Mouse (Mus musculus): ENCODE data around the gene Gm8947. TPM values are rescaled to one million over a fixed set of nuclear protein-coding genes. Genes with fewer than 3 reads are reported as not detected.
"Not testable (repeated sequence)": the region's sequence is repeated elsewhere in the genome, so short reads cannot be mapped to it uniquely, and the experiment has no call there.

Gm8947 gene
- polyA plus RNA-seq, 2 experiments: 0.92 to 1.2 TPM

- Histone ChIP-seq H3K9ac (replicated peaks) (no peak overlapping the region), H3K27me3 (ENCODE audit: control insufficient read depth, insufficient read depth, low read length) (no peaks in the 10 kb centered on the region), H3K4me3 (ENCODE audit: insufficient read depth in 1 of 2, low read depth in 2 of 2, low read length in 2 of 2) (no peak overlapping the region), H3K27ac (no peak overlapping the region), H3K4me2 (ENCODE audit: low read depth) (no peak overlapping the region), H3K9me3 (ENCODE audit: control insufficient read depth, low read length) (no peaks in the 10 kb centered on the region), H3K36me3 (replicated peaks; ENCODE audit: control insufficient read depth, insufficient read depth, low read depth) (no peaks in the 10 kb centered on the region), H3K4me1 (replicated peaks; ENCODE audit: control insufficient read depth in 2 of 2, insufficient read depth in 2 of 2, low read length in 1 of 2) (peaks cover 2% of the 10 kb centered on the region in 2 experiments; a peak in 1 of 4 replicates)
- ATAC-seq (ENCODE audit: insufficient read depth) (no peak), DNase-seq (ENCODE audit: low read depth in 3 of 3, low spot score in 3 of 3) (no peak)
- WGBS (ENCODE audit: insufficient replicate concordance): 71% methylated on average over 4 of the region's 4 CpGs
- TF ChIP-seq EP300 (IDR thresholded peaks at IDR 0.05; ENCODE audit: low read depth): no peak
- TF ChIP-seq CTCF (IDR thresholded peaks at IDR 0.05; ENCODE audit: low read depth): no peak
Measured at GRCm38 (mm10) chr1:151188469-151188868, 3.7 kb upstream of the Gm8947 start.

GRCm38 (mm10) chr1:151192739-151193138 is 563 bp downstream of the Gm8947 start:
- not testable (repeated sequence) for H3K9me3 ChIP-seq (ENCODE audit: control insufficient read depth, low read length); ATAC-seq (ENCODE audit: insufficient read depth); H3K4me1 ChIP-seq (replicated peaks; ENCODE audit: control insufficient read depth in 2 of 2, insufficient read depth in 2 of 2, low read length in 1 of 2); H3K27ac ChIP-seq; H3K4me2 ChIP-seq (ENCODE audit: low read depth); DNase-seq (ENCODE audit: low read depth in 3 of 3, low spot score in 3 of 3); H3K4me3 ChIP-seq (ENCODE audit: insufficient read depth in 1 of 2, low read depth in 2 of 2, low read length in 2 of 2); H3K36me3 ChIP-seq (replicated peaks; ENCODE audit: control insufficient read depth, insufficient read depth, low read depth); H3K9ac ChIP-seq (replicated peaks); H3K27me3 ChIP-seq (ENCODE audit: control insufficient read depth, insufficient read depth, low read length)
- 88% methylated on average over 14 of the region's 15 CpGs for WGBS (ENCODE audit: insufficient replicate concordance)

- H3K4me3 ChIP-seq (ENCODE audit: insufficient read depth in 1 of 2, low read depth in 2 of 2, low read length in 2 of 2): not testable (repeated sequence)
Measured at GRCm38 (mm10) chr1:151195986-151196385, 3.8 kb downstream of the Gm8947 start.

GRCm38 (mm10) chr1:151196690-151197089 is 4.5 kb downstream of the Gm8947 start:
- ATAC-seq (ENCODE audit: insufficient read depth); H3K4me2 ChIP-seq (ENCODE audit: low read depth); H3K9ac ChIP-seq (replicated peaks); H3K27me3 ChIP-seq (ENCODE audit: control insufficient read depth, insufficient read depth, low read length); H3K27ac ChIP-seq; H3K4me1 ChIP-seq (replicated peaks; ENCODE audit: control insufficient read depth in 2 of 2, insufficient read depth in 2 of 2, low read length in 1 of 2); H3K36me3 ChIP-seq (replicated peaks; ENCODE audit: control insufficient read depth, insufficient read depth, low read depth); H3K4me3 ChIP-seq (ENCODE audit: insufficient read depth in 1 of 2, low read depth in 2 of 2, low read length in 2 of 2); H3K9me3 ChIP-seq (ENCODE audit: control insufficient read depth, low read length); DNase-seq (ENCODE audit: low read depth in 3 of 3, low spot score in 3 of 3): not testable (repeated sequence)
- 46% methylated on average over 3 of the region's 3 CpGs for whole genome bisulfite sequencing (ENCODE audit: insufficient replicate concordance)

More at GRCm38 (mm10) chr1:151195986-151196385, 3.8 kb downstream of the Gm8947 start:
- not testable (repeated sequence) for H3K9me3 ChIP-seq (ENCODE audit: control insufficient read depth, low read length); ATAC-seq (ENCODE audit: insufficient read depth); H3K4me2 ChIP-seq (ENCODE audit: low read depth); H3K27ac ChIP-seq; H3K36me3 ChIP-seq (replicated peaks; ENCODE audit: control insufficient read depth, insufficient read depth, low read depth); H3K27me3 ChIP-seq (ENCODE audit: control insufficient read depth, insufficient read depth, low read length); H3K9ac ChIP-seq (replicated peaks); H3K4me1 ChIP-seq (replicated peaks; ENCODE audit: control insufficient read depth in 2 of 2, insufficient read depth in 2 of 2, low read length in 1 of 2); DNase-seq (ENCODE audit: low read depth in 3 of 3, low spot score in 3 of 3)
- whole genome bisulfite sequencing (ENCODE audit: insufficient replicate concordance): 68% methylated on average over 4 of the region's 4 CpGs

- not testable (repeated sequence) for H3K4me2 ChIP-seq (ENCODE audit: low read depth); H3K4me3 ChIP-seq (ENCODE audit: insufficient read depth in 1 of 2, low read depth in 2 of 2, low read length in 2 of 2); H3K9me3 ChIP-seq (ENCODE audit: control insufficient read depth, low read length); H3K9ac ChIP-seq (replicated peaks); H3K27ac ChIP-seq; H3K4me1 ChIP-seq (replicated peaks; ENCODE audit: control insufficient read depth in 2 of 2, insufficient read depth in 2 of 2, low read length in 1 of 2); H3K27me3 ChIP-seq (ENCODE audit: control insufficient read depth, insufficient read depth, low read length); H3K36me3 ChIP-seq (replicated peaks; ENCODE audit: control insufficient read depth, insufficient read depth, low read depth)
- DNase-seq (ENCODE audit: low read depth in 3 of 3, low spot score in 3 of 3) (peak in 1 of 3 experiments; percentile 76), ATAC-seq (ENCODE audit: insufficient read depth) (peak; percentile 60; the same call in 1 of the 2 replicates)
- WGBS (ENCODE audit: insufficient replicate concordance): 15% methylated on average over 2 of the region's 4 CpGs
Measured at GRCm38 (mm10) chr1:151198120-151198519, 5.9 kb downstream of the Gm8947 start, which contains the start of gene Gm47995. Gene Gm47995 (plus strand): TSS chr1:151198448.

GRCm38 (mm10) chr1:151200620-151201019 is 8.4 kb downstream of the Gm8947 start:
- H3K36me3 ChIP-seq (replicated peaks; ENCODE audit: control insufficient read depth, insufficient read depth, low read depth); H3K4me3 ChIP-seq (ENCODE audit: insufficient read depth in 1 of 2, low read depth in 2 of 2, low read length in 2 of 2); H3K9ac ChIP-seq (replicated peaks); H3K4me2 ChIP-seq (ENCODE audit: low read depth); ATAC-seq (ENCODE audit: insufficient read depth); H3K4me1 ChIP-seq (replicated peaks; ENCODE audit: control insufficient read depth in 2 of 2, insufficient read depth in 2 of 2, low read length in 1 of 2); H3K9me3 ChIP-seq (ENCODE audit: control insufficient read depth, low read length); H3K27ac ChIP-seq; H3K27me3 ChIP-seq (ENCODE audit: control insufficient read depth, insufficient read depth, low read length); DNase-seq (ENCODE audit: low read depth in 3 of 3, low spot score in 3 of 3): not testable (repeated sequence)

GRCm38 (mm10) chr1:151202771-151203170 is 10.6 kb downstream of the Gm8947 start:
- not testable (repeated sequence) for H3K4me3 ChIP-seq (ENCODE audit: insufficient read depth in 1 of 2, low read depth in 2 of 2, low read length in 2 of 2); H3K4me1 ChIP-seq (replicated peaks; ENCODE audit: control insufficient read depth in 2 of 2, insufficient read depth in 2 of 2, low read length in 1 of 2); H3K9ac ChIP-seq (replicated peaks); H3K36me3 ChIP-seq (replicated peaks; ENCODE audit: control insufficient read depth, insufficient read depth, low read depth); H3K4me2 ChIP-seq (ENCODE audit: low read depth); H3K27ac ChIP-seq; DNase-seq (ENCODE audit: low read depth in 3 of 3, low spot score in 3 of 3); H3K27me3 ChIP-seq (ENCODE audit: control insufficient read depth, insufficient read depth, low read length); H3K9me3 ChIP-seq (ENCODE audit: control insufficient read depth, low read length)
- ATAC-seq (ENCODE audit: insufficient read depth): peak; percentile 60
- WGBS (ENCODE audit: insufficient replicate concordance): 31% methylated on average over 3 of the region's 5 CpGs

- DNase-seq (ENCODE audit: low read depth in 3 of 3, low spot score in 3 of 3); H3K27me3 ChIP-seq (ENCODE audit: control insufficient read depth, insufficient read depth, low read length); H3K27ac ChIP-seq; H3K9me3 ChIP-seq (ENCODE audit: control insufficient read depth, low read length); H3K9ac ChIP-seq (replicated peaks); ATAC-seq (ENCODE audit: insufficient read depth); H3K36me3 ChIP-seq (replicated peaks; ENCODE audit: control insufficient read depth, insufficient read depth, low read depth); H3K4me3 ChIP-seq (ENCODE audit: insufficient read depth in 1 of 2, low read depth in 2 of 2, low read length in 2 of 2); H3K4me1 ChIP-seq (replicated peaks; ENCODE audit: control insufficient read depth in 2 of 2, insufficient read depth in 2 of 2, low read length in 1 of 2); H3K4me2 ChIP-seq (ENCODE audit: low read depth): not testable (repeated sequence)
- no CpG with 5 or more reads among the region's 6 CpGs for WGBS (ENCODE audit: insufficient replicate concordance)
Measured at GRCm38 (mm10) chr1:151203818-151204217, 11.6 kb downstream of the Gm8947 start, which contains the start of gene 3110040M04Rik. Gene 3110040M04Rik (plus strand): TSS chr1:151204121.
